Mouse (Mus musculus): Measurements from ENCODE around the gene Churc1.
"Not testable (repeated sequence)": the region's sequence is repeated elsewhere in the genome, so short reads cannot be mapped to it uniquely, and the experiment has no call there.

Churc1 gene

GRCm38 (mm10) chr12:76765354-76765851 is at the start of gene Churc1, which contains the start of gene Fntb:
TSS of gene Churc1 (plus strand) at chr12:76765538.
TSS of gene Fntb (plus strand) at chr12:76765589.
- peak; percentile 93 to 94 for DNase-seq

GRCm38 (mm10) chr12:76718384-76718783 is 47.0 kb upstream of the Churc1 start:
- no peak for DNase-seq

GRCm38 (mm10) chr12:76720572-76720971 is 44.8 kb upstream of the Churc1 start:
- no peak for DNase-seq

GRCm38 (mm10) chr12:76722026-76722425 is 43.3 kb upstream of the Churc1 start:
- no peak for DNase-seq

GRCm38 (mm10) chr12:76727955-76728354 is 37.4 kb upstream of the Churc1 start:
- DNase-seq: no peak

- DNase-seq: no peak
Measured at GRCm38 (mm10) chr12:76750866-76751459, 14.4 kb upstream of the Churc1 start.

GRCm38 (mm10) chr12:76752652-76753318 is 12.6 kb upstream of the Churc1 start:
- DNase-seq: peak; percentile 28 to 29

- DNase-seq: no peak
Measured at GRCm38 (mm10) chr12:76765901-76766630, 728 bp downstream of the Churc1 start.

GRCm38 (mm10) chr12:76770841-76771500 is 5.6 kb downstream of the Churc1 start:
- DNase-seq: no peak

- no peak for DNase-seq
Measured at GRCm38 (mm10) chr12:76771540-76771939, 6.2 kb downstream of the Churc1 start.

- DNase-seq: no peak
Measured at GRCm38 (mm10) chr12:76774652-76775051, 9.3 kb downstream of the Churc1 start.

GRCm38 (mm10) chr12:76775132-76775531 is 9.8 kb downstream of the Churc1 start:
- DNase-seq: no peak

- no peak for DNase-seq
Measured at GRCm38 (mm10) chr12:76776898-76777297, 11.6 kb downstream of the Churc1 start.

- DNase-seq: no peak
Measured at GRCm38 (mm10) chr12:76777845-76778244, 12.5 kb downstream of the Churc1 start.

GRCm38 (mm10) chr12:76778305-76779083 is 13.2 kb downstream of the Churc1 start:
- DNase-seq: no peak

- no peak for DNase-seq
Measured at GRCm38 (mm10) chr12:76779951-76780350, 14.6 kb downstream of the Churc1 start.

- no peak for DNase-seq
Measured at GRCm38 (mm10) chr12:76780639-76781468, 15.5 kb downstream of the Churc1 start.

- no peak for DNase-seq
Measured at GRCm38 (mm10) chr12:76784056-76784619, 18.8 kb downstream of the Churc1 start.

GRCm38 (mm10) chr12:76790446-76791084 is 25.2 kb downstream of the Churc1 start:
- no peak for DNase-seq

GRCm38 (mm10) chr12:76792540-76792939 is 27.2 kb downstream of the Churc1 start:
- DNase-seq: not testable (repeated sequence)
